Mouse (Mus musculus) frontal cortex, adult (tissue): ENCODE data around the gene Tlr8.

Source experiments
- ATAC-seq: cut with Nextera tagmentation; 2 replicates; pipeline ENCODE4 v1.9.2; 2017; ENCODE audit warnings: mild to moderate bottlenecking, moderate library complexity, mixed read lengths; ENCODE audit not compliant: low TSS enrichment

Tlr8 gene

DNA sequence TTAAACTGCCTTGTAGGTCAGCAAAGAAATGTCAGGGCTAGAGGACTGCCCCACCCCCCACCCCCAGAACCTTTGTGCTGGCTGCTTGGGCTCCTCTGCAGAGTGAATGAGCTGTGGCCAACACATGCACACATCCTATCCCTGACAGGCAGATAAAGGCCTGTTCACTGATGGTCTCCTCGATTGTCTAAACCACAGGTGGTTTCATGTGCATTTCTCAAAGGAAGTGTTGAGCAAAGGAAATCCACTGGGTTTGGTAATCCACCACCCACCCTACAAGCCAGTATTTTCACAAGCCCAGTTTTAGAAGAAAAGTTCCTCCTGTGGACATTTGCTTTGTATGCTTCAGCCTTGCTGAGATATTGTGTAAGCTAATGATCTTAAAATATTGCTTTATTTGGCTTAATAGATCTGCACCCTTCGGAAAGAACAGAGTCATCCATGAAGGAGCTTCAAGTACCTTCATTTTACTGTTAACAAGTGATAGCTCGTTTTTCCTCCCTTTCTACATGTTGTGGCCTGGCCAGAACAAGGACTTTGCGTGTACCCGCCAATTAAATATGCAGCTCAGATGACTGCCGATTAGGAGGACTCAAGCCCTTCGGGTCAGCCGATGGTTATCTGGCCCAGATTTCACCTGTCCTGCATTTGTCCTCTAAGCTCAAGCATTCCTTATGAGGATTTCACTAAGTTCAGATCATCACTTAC lies 58.2 kb downstream of the Tlr8 start:
- no peak for ATAC-seq

GRCm38 (mm10) chrX:167201365-167201764 lies 62.8 kb downstream of the Tlr8 start:
- no peak for ATAC-seq

- no peak for ATAC-seq
Measured at GRCm38 (mm10) chrX:167195228-167195649, 68.9 kb downstream of the Tlr8 start.
